Mouse (Mus musculus) liver, embryonic 16.5 days (tissue): Measurements from ENCODE around the gene Prune1. TPM values are rescaled to one million over a fixed set of nuclear protein-coding genes. Genes with fewer than 3 reads are reported as not detected.
"Not testable (repeated sequence)": the region's sequence is repeated elsewhere in the genome, so short reads cannot be mapped to it uniquely, and the experiment has no call there.

Experiments
- ATAC-seq: fragments of 200-750 bp; cut with Nextera tagmentation; 2 replicates; pipeline ENCODE4 v1.8.0; 2017; ENCODE audit warnings: low read depth, mild to moderate bottlenecking, moderate number of reproducible peaks, moderate library complexity
- H3K27ac ChIP-seq: fragments of 300-500 bp; sonication (generic); 2 replicates; pipeline ENCODE4 v1.5.1; 2014; ENCODE audit warnings: mild to moderate bottlenecking, low read length
- H3K27me3 ChIP-seq: fragments of 300-500 bp; sonication (generic); 2 replicates; pipeline ENCODE4 v1.6.1; 2014; ENCODE audit warnings: low read depth, low read length, mixed read lengths; ENCODE audit not compliant: control insufficient read depth, insufficient read depth
- H3K36me3 ChIP-seq: fragments of 300-500 bp; sonication (generic); 2 replicates; pipeline ENCODE4 v1.6.1; 2014; ENCODE audit warnings: mild to moderate bottlenecking; ENCODE audit not compliant: control insufficient read depth, insufficient read depth
- H3K4me1 ChIP-seq: fragments of 300-500 bp; sonication (generic); 2 replicates; pipeline ENCODE4 v1.6.1; 2014; ENCODE audit warnings: low read depth, low read length, mixed read lengths; ENCODE audit not compliant: control insufficient read depth
- H3K4me2 ChIP-seq: fragments of 300-500 bp; sonication (generic); 2 replicates; pipeline ENCODE4 v1.6.1; 2014; ENCODE audit warnings: low read depth, low read length, mixed read lengths
- H3K4me3 ChIP-seq: fragments of 300-500 bp; sonication (generic); 2 replicates; pipeline ENCODE4 v1.5.1; 2014; ENCODE audit warnings: low read depth, mild to moderate bottlenecking, low read length
- H3K9ac ChIP-seq: fragments of 300-500 bp; sonication (generic); 2 replicates; pipeline ENCODE4 v1.6.1; 2014; ENCODE audit warnings: low read depth, low read length
- H3K9me3 ChIP-seq: fragments of 300-500 bp; sonication (generic); replicated peaks from 2 replicates; pipeline ENCODE4 v1.6.1; 2016; ENCODE audit warnings: low read length; ENCODE audit not compliant: control insufficient read depth
- WGBS: fragments of 180-500 bp; shearing (Covaris S2); extraction: QIAGEN DNeasy Blood & Tissue Kit; methylation state at CpG from one replicate; pipeline ENCODE4 v1.1.7; 2014; ENCODE audit not compliant: insufficient replicate concordance; 5-methylcytosine and 5-hydroxymethylcytosine counted together
- polyA plus RNA-seq: library from polyadenylated mRNA; unstranded; fragments of >200 nt; fragmentation: Nextera tagmentation; extraction: Ambion mirVana; gene quantifications from 2 replicates; pipeline ENCODE4 v1.2.1, GENCODE M21; 2015

The Prune1 gene
- polyA plus RNA-seq, 1 experiment from 2014 or later = 8.8 TPM

- Histone ChIP-seq H3K27me3 (no peaks in the 10 kb centered on the region), H3K4me3 (peak within 1 kb of the TSS; percentile 93), H3K9me3 (no peaks in the 10 kb centered on the region)
These were observed 64.4 kb downstream of the Prune1 start, which contains the start of gene Gabpb2 for GRCm38 (mm10) chr3:95217255-95218134. Gene Gabpb2 (minus strand): TSS chr3:95217916.

GRCm38 (mm10) chr3:95216655-95217254 is 65.1 kb downstream of the Prune1 start:
- 14% methylated on average over 4 of the region's 4 CpGs for WGBS
- peaks cover 24% of the 10 kb centered on the region for H3K4me1 ChIP-seq

More at GRCm38 (mm10) chr3:95217255-95218134, 64.4 kb downstream of the Prune1 start, which contains the start of gene Gabpb2:
- peak within 1 kb of the TSS; percentile 95 for H3K27ac ChIP-seq
- peak within 1 kb of the TSS; percentile 94 for H3K9ac ChIP-seq
- under 1% methylated on average over 55 of the region's 56 CpGs for WGBS
- H3K4me1 ChIP-seq = peaks cover 24% of the 10 kb centered on the region
- peak within 1 kb of the TSS; percentile 78 for H3K4me2 ChIP-seq
- H3K36me3 ChIP-seq = peaks cover 12% of the 10 kb centered on the region
- ATAC-seq = peak; percentile 85

GRCm38 (mm10) chr3:95213609-95213975 is 68.3 kb downstream of the Prune1 start:
- Histone ChIP-seq H3K36me3 (peaks cover 14% of the 10 kb centered on the region), H3K9me3 (no peaks in the 10 kb centered on the region), H3K4me1 (peaks cover 22% of the 10 kb centered on the region), H3K4me3 (no peak overlapping the region), H3K27ac (peak overlapping the region; percentile 77), H3K27me3 (no peaks in the 10 kb centered on the region), H3K9ac (no peak overlapping the region), H3K4me2 (no peak overlapping the region)
- WGBS = 70% methylated on average over 1 of the region's 1 CpGs
- ATAC-seq = peak; percentile 6; the same call in 1 of the 2 replicates

More at GRCm38 (mm10) chr3:95216655-95217254, 65.1 kb downstream of the Prune1 start:
- peak overlapping the region; percentile 78 for H3K4me2 ChIP-seq
- H3K36me3 ChIP-seq = peaks cover 12% of the 10 kb centered on the region
- H3K27ac ChIP-seq = peak overlapping the region; percentile 95
- ATAC-seq = no peak
- H3K4me3 ChIP-seq = peak overlapping the region; percentile 93
- peak overlapping the region; percentile 94 for H3K9ac ChIP-seq
- H3K9me3 ChIP-seq = no peaks in the 10 kb centered on the region
- no peaks in the 10 kb centered on the region for H3K27me3 ChIP-seq

- 90% methylated on average over 7 of the region's 10 CpGs for WGBS
- H3K4me1 ChIP-seq = peaks cover 17% of the 10 kb centered on the region
- peaks cover 19% of the 10 kb centered on the region for H3K36me3 ChIP-seq
- not testable (repeated sequence) for H3K9me3 ChIP-seq, H3K27me3 ChIP-seq, H3K9ac ChIP-seq, ATAC-seq, H3K4me3 ChIP-seq, H3K4me2 ChIP-seq, H3K27ac ChIP-seq
These were observed 68.8 kb downstream of the Prune1 start for GRCm38 (mm10) chr3:95212889-95213608.

- H3K36me3 ChIP-seq = peaks cover 25% of the 10 kb centered on the region
- no peaks in the 10 kb centered on the region for H3K27me3 ChIP-seq
- no peak overlapping the region for H3K4me3 ChIP-seq
- no peak for ATAC-seq
- H3K27ac ChIP-seq = no peak overlapping the region
- H3K4me2 ChIP-seq = no peak overlapping the region
- H3K9me3 ChIP-seq = no peaks in the 10 kb centered on the region
- H3K4me1 ChIP-seq = peaks cover 6% of the 10 kb centered on the region; the same call in 1 of the 2 replicates
- 88% methylated on average over 2 of the region's 2 CpGs for WGBS
- no peak overlapping the region for H3K9ac ChIP-seq
These were observed 71.3 kb downstream of the Prune1 start for GRCm38 (mm10) chr3:95210585-95210984.

GRCm38 (mm10) chr3:95208286-95208685 is 73.6 kb downstream of the Prune1 start:
- H3K4me1 ChIP-seq = no peaks in the 10 kb centered on the region; the same call in 1 of the 2 replicates
- 92% methylated on average over 4 of the region's 4 CpGs for WGBS
- ATAC-seq = no peak
- peaks cover 36% of the 10 kb centered on the region for H3K36me3 ChIP-seq
- H3K9ac ChIP-seq = no peak overlapping the region
- no peak overlapping the region for H3K4me3 ChIP-seq
- H3K27me3 ChIP-seq = no peaks in the 10 kb centered on the region
- H3K4me2 ChIP-seq = no peak overlapping the region
- no peaks in the 10 kb centered on the region for H3K9me3 ChIP-seq
- no peak overlapping the region for H3K27ac ChIP-seq

- peaks cover 70% of the 10 kb centered on the region for H3K36me3 ChIP-seq
- ATAC-seq = no peak
- H3K27ac ChIP-seq = no peak overlapping the region
- no peaks in the 10 kb centered on the region for H3K27me3 ChIP-seq
- no peak overlapping the region for H3K4me2 ChIP-seq
- H3K9ac ChIP-seq = no peak overlapping the region
- no peaks in the 10 kb centered on the region for H3K4me1 ChIP-seq
- H3K4me3 ChIP-seq = no peak overlapping the region
- 88% methylated on average over 6 of the region's 6 CpGs for WGBS
- H3K9me3 ChIP-seq = no peaks in the 10 kb centered on the region
These were observed 78.0 kb downstream of the Prune1 start for GRCm38 (mm10) chr3:95203880-95204279.
